Mouse (Mus musculus) MEL (cell line): Measurements from ENCODE around the gene Nrp1. TPM values are rescaled to one million over a fixed set of nuclear protein-coding genes. Genes with fewer than 3 reads are reported as not detected.

Source experiments
- DNase-seq: peaks from one replicate; pipeline ENCODE4 v3.0.0; 2011; ENCODE audit warnings: low read depth, low spot score
- H3K27ac ChIP-seq: 2 replicates; pipeline ENCODE4 v1.5.1; 2012; ENCODE audit warnings: low read depth, mild to moderate bottlenecking, control low read depth, low read length, moderate library complexity; ENCODE audit not compliant: control insufficient read depth
- H3K27me3 ChIP-seq, 2 experiments: fragments of 150-350 bp in 1 of 2; sonication (generic) in 1 of 2; 2 replicates each; pipeline ENCODE4 v1.6.1; 2012; ENCODE audit warnings: low read length in 2 of 2, mild to moderate bottlenecking in 2 of 2, improper control_type of control experiment in 1 of 2, moderate library complexity in 1 of 2; ENCODE audit not compliant: insufficient read depth in 2 of 2, control insufficient read depth in 1 of 2
- H3K36me3 ChIP-seq, 2 experiments: 2 replicates each; pipeline ENCODE4 v1.6.1; 2012 to 2014; ENCODE audit warnings: low read length in 2 of 2, improper control_type of control experiment in 1 of 2, inconsistent platforms in 1 of 2, mild to moderate bottlenecking in 1 of 2; ENCODE audit not compliant: insufficient read depth in 2 of 2, control insufficient read depth in 1 of 2
- H3K4me1 ChIP-seq, 2 experiments: fragments of 150-350 bp in 1 of 2; sonication (generic) in 1 of 2; 2 replicates each; pipeline ENCODE4 v1.6.1; 2012; ENCODE audit warnings: low read length in 2 of 2, improper control_type of control experiment in 1 of 2, mild to moderate bottlenecking in 1 of 2; ENCODE audit not compliant: insufficient read depth in 2 of 2, control insufficient read depth in 1 of 2
- H3K4me3 ChIP-seq, 2 experiments: fragments of 150-350 bp in 1 of 2; sonication (generic) in 1 of 2; 2 replicates each; pipeline ENCODE4 v1.5.1; 2012; ENCODE audit warnings: low read depth in 2 of 2, low read length in 2 of 2, mild to moderate bottlenecking in 2 of 2, moderate library complexity in 2 of 2, control low read depth in 1 of 2, improper control_type of control experiment in 1 of 2; ENCODE audit not compliant: control insufficient read depth in 1 of 2, insufficient read depth in 1 of 2
- H3K79me2 ChIP-seq: 2 replicates; pipeline ENCODE4 v1.6.1; 2012; ENCODE audit warnings: mild to moderate bottlenecking, low read length, moderate library complexity; ENCODE audit not compliant: control insufficient read depth, poor library complexity, insufficient read depth
- H3K9ac ChIP-seq: 2 replicates; pipeline ENCODE4 v1.6.1; 2012; ENCODE audit warnings: low read depth, mild to moderate bottlenecking, control low read depth, low read length, moderate library complexity; ENCODE audit not compliant: control insufficient read depth, poor library complexity, severe bottlenecking
- H3K9me3 ChIP-seq: fragments of 150-350 bp; sonication (generic); replicated peaks from 2 replicates; pipeline ENCODE4 v1.6.1; 2012; ENCODE audit warnings: mild to moderate bottlenecking, low read length, improper control_type of control experiment, moderate library complexity; ENCODE audit not compliant: insufficient read depth
- ELF1 ChIP-seq: IDR thresholded peaks from 2 replicates; pipeline ENCODE4 v1.6.1; 2014; ENCODE audit warnings: low read depth, mild to moderate bottlenecking, inconsistent platforms, low read length, improper control_type of control experiment, moderate library complexity
- EP300 ChIP-seq, 2 experiments: IDR thresholded peaks; 2 replicates each; pipeline ENCODE4 v1.6.1; 2011; ENCODE audit warnings: improper control_type of control experiment in 2 of 2, low read length in 2 of 2, low read depth in 1 of 2, mild to moderate bottlenecking in 1 of 2
- GATA1 ChIP-seq: IDR thresholded peaks from 2 replicates; pipeline ENCODE4 v1.6.1; 2011; ENCODE audit warnings: low read depth, low read length, improper control_type of control experiment
- MAFK ChIP-seq: IDR thresholded peaks from 2 replicates; pipeline ENCODE4 v1.6.1; 2011; ENCODE audit warnings: low read depth, mild to moderate bottlenecking, low read length, improper control_type of control experiment, borderline replicate concordance
- MXI1 ChIP-seq: IDR thresholded peaks from 2 replicates; pipeline ENCODE4 v1.6.1; 2011; ENCODE audit warnings: mild to moderate bottlenecking, low read depth, low read length, improper control_type of control experiment
- MYC ChIP-seq: IDR thresholded peaks from 2 replicates; pipeline ENCODE4 v1.6.1; 2011; ENCODE audit warnings: low read depth, mild to moderate bottlenecking, low read length, improper control_type of control experiment, moderate library complexity
- SIN3A ChIP-seq: IDR thresholded peaks from 2 replicates; pipeline ENCODE4 v1.6.1; 2012; ENCODE audit warnings: low read length, improper control_type of control experiment, inconsistent platforms
- SMC3 ChIP-seq: IDR thresholded peaks from 2 replicates; pipeline ENCODE4 v1.6.1; 2011; ENCODE audit warnings: low read depth, low read length, improper control_type of control experiment
- USF1 ChIP-seq: IDR thresholded peaks from 2 replicates; pipeline ENCODE4 v1.6.1; 2014; ENCODE audit warnings: low read depth, mild to moderate bottlenecking, inconsistent platforms, low read length, improper control_type of control experiment, moderate library complexity
- ZNF384 ChIP-seq: IDR thresholded peaks from 2 replicates; pipeline ENCODE4 v1.6.1; 2012; ENCODE audit warnings: low read depth, mild to moderate bottlenecking, inconsistent platforms, low read length, improper control_type of control experiment
- polyA plus RNA-seq, 2 experiments: library from polyadenylated mRNA; stranded (reverse) in 1 of 2; unstranded in 1 of 2; fragments of >175 nt in 1 of 2; fragments of >200 nt in 1 of 2; gene quantifications; 2 replicates each; pipeline versions ENCODE4 v1.2.1 to v1.2.4; 2012; ENCODE audit warnings: low replicate concordance in 2 of 2, low read depth in 1 of 2; ENCODE audit not compliant: insufficient read length in 2 of 2, insufficient read depth in 1 of 2, missing spikeins in 1 of 2
- total RNA-seq: library from RNA; depleted of rRNA; stranded (reverse); fragments of 300-350 nt; gene quantifications from 2 replicates; pipeline ENCODE4 v1.2.3, GENCODE M21; 2012

Gene Nrp1
- total and polyA plus RNA-seq, 3 experiments: not detected

DNA sequence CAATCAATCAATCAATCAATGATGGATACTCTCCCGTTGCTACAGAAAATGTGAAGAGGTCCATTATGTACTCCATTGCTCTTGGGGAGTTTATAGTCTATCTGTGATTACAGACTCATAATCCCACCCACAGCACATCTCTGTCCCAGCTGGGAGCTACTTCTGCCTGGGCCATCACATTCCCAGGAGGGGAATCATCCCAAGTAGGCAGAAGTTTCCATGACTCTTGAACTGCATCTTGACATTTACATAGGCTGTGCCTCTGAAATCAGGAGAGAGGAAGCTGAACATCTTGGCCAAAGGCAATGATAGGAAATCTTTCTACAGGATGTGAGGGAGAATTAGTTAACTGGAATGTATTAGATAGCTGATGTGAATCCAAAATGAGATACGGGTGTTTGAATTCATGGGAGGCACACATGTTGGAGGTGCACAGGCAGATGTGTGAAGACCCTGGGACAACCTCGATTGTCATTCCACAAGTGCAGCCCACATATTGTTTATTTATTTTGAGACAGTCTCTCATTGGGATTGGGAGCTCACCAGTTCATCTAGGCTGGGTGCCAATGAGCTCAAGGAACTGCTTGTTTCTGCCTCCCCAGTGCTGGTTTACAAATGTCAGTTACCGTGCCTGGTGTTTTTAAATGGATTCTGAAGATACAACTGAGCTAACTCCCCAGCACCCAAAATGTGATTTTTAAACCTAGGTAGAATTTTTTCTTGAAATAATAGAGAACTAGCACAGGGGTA, 108.5 kb downstream of the Nrp1 start:
- no peak overlapping the region for H3K27ac ChIP-seq
- TF ChIP-seq MAFK: no peak
- no peak for TF ChIP-seq ZNF384
- no peak for TF ChIP-seq USF1
- H3K36me3 ChIP-seq: no peaks in the 10 kb centered on the region
- no peak overlapping the region for H3K9ac ChIP-seq
- no peaks in the 10 kb centered on the region for H3K4me1 ChIP-seq
- no peaks in the 10 kb centered on the region for H3K79me2 ChIP-seq
- no peak overlapping the region for H3K4me3 ChIP-seq
- no peak for DNase-seq
- no peaks in the 10 kb centered on the region for H3K9me3 ChIP-seq
- H3K27me3 ChIP-seq: no peaks in the 10 kb centered on the region

DNA sequence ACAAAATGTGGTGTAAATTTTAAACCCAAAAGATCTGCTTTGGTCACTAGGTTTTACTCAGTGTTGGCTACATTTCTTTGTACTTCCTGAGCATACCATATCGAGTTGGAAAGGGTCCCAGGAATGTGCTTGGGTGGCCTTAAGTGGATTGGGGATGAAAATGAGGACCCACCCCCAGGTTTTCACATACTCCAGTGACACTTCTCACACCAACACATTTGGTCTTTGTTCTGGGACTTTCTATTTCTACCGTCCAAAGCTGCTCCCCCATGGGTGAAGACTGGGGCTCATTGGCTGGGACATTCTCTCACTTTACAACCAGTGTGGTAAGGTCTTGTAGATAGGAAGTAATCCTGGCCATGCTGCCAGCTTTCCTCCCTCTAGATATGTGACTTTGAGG, 111.7 kb downstream of the Nrp1 start:
- Histone ChIP-seq H3K36me3 (no peaks in the 10 kb centered on the region), H3K79me2 (no peaks in the 10 kb centered on the region), H3K27me3 (no peaks in the 10 kb centered on the region), H3K27ac (no peak overlapping the region), H3K9ac (no peak overlapping the region), H3K4me3 (no peak overlapping the region), H3K4me1 (no peaks in the 10 kb centered on the region), H3K9me3 (no peaks in the 10 kb centered on the region)
- TF ChIP-seq MYC (no peak), EP300 (IDR thresholded peaks at IDR 0.05; ENCODE audit: low read depth in 1 of 2, low read length in 2 of 2) (no peak), SIN3A (no peak), ELF1 (no peak), GATA1 (no peak), SMC3 (no peak), MXI1 (no peak)
- no peak for DNase-seq

DNA sequence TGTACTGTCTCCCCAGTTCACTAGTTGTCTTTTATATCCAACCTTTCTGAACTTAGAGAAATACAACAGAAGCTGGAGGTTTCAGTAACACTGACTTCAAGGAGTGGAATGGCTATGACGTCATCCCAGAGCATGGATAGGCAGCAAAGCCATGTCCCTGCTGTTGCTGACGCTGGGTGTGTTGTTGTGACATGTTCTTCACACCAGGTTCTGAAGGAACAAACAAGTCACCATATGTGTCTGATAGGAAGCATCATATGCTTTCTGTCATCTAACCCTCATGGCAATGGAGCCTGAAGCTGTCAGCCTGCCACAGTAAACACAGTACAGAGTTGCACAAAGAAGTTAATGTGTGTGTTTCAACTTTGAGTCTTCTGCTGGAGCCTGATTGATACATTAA, 112.8 kb downstream of the Nrp1 start:
- DNase-seq: no peak
- no peak overlapping the region for H3K27ac ChIP-seq
- H3K27me3 ChIP-seq: no peaks in the 10 kb centered on the region
- no peak overlapping the region for H3K4me3 ChIP-seq
- no peak for TF ChIP-seq ELF1
- no peak overlapping the region for H3K9ac ChIP-seq
- no peaks in the 10 kb centered on the region for H3K9me3 ChIP-seq
- H3K79me2 ChIP-seq: no peaks in the 10 kb centered on the region
- H3K4me1 ChIP-seq: no peaks in the 10 kb centered on the region
- H3K36me3 ChIP-seq: no peaks in the 10 kb centered on the region
